Mouse (Mus musculus) heart, postnatal 0 days (tissue): Measurements from ENCODE around the gene Ttc19. TPM values are rescaled to one million over a fixed set of nuclear protein-coding genes. Genes with fewer than 3 reads are reported as not detected.

ENCODE experiments used
- ATAC-seq: fragments of 200-750 bp; cut with Nextera tagmentation; 2 replicates; pipeline ENCODE4 v1.8.0; 2017; ENCODE audit warnings: low read depth, moderate number of reproducible peaks, moderate library complexity; ENCODE audit not compliant: insufficient read depth
- DNase-seq: peaks from one replicate; pipeline ENCODE4 v3.0.0-alpha.2; 2016; ENCODE audit warnings: low spot score
- H3K27ac ChIP-seq: fragments of 300-500 bp; sonication (generic); 2 replicates; pipeline ENCODE4 v1.5.1; 2014; ENCODE audit warnings: low read depth, mild to moderate bottlenecking
- H3K27me3 ChIP-seq: fragments of 300-500 bp; sonication (generic); 2 replicates; pipeline ENCODE4 v1.6.1; 2014; ENCODE audit warnings: low read length, mixed read lengths; ENCODE audit not compliant: control insufficient read depth, insufficient read depth
- H3K36me3 ChIP-seq: fragments of 300-500 bp; sonication (generic); replicated peaks from 2 replicates; pipeline ENCODE4 v1.6.1; 2014; ENCODE audit warnings: low read length, mixed read lengths; ENCODE audit not compliant: control insufficient read depth, insufficient read depth
- H3K4me1 ChIP-seq: fragments of 300-500 bp; sonication (generic); 2 replicates; pipeline ENCODE4 v1.6.1; 2014; ENCODE audit warnings: antibody characterized with exemption; ENCODE audit not compliant: control insufficient read depth, insufficient read depth
- H3K4me2 ChIP-seq: fragments of 300-500 bp; sonication (generic); 2 replicates; pipeline ENCODE4 v1.6.1; 2014; ENCODE audit warnings: low read depth, mild to moderate bottlenecking, low read length, moderate library complexity
- H3K4me3 ChIP-seq: fragments of 300-500 bp; sonication (generic); 2 replicates; pipeline ENCODE4 v1.5.1; 2014; ENCODE audit warnings: low read depth, low read length
- H3K9ac ChIP-seq: fragments of 300-500 bp; sonication (generic); replicated peaks from 2 replicates; pipeline ENCODE4 v1.6.1; 2014; ENCODE audit warnings: low read depth, low read length, mixed read lengths
- H3K9me3 ChIP-seq: fragments of 300-500 bp; sonication (generic); replicated peaks from 2 replicates; pipeline ENCODE4 v1.6.1; 2016; ENCODE audit warnings: low read length; ENCODE audit not compliant: control insufficient read depth
- CTCF ChIP-seq: IDR thresholded peaks from 2 replicates; pipeline ENCODE4 v1.5.1; 2016; ENCODE audit warnings: antibody characterized with exemption, control low read depth, low read depth
- EP300 ChIP-seq: IDR thresholded peaks from 2 replicates; pipeline ENCODE4 v1.6.1; 2016; ENCODE audit warnings: antibody characterized with exemption, low read depth
- WGBS: fragments of 180-500 bp; shearing (Covaris S2); extraction: QIAGEN DNeasy Blood & Tissue Kit; methylation state at CpG from one replicate; pipeline ENCODE4 v1.1.7; 2014; 5-methylcytosine and 5-hydroxymethylcytosine counted together
- polyA plus RNA-seq: library from polyadenylated mRNA; unstranded; fragments of >200 nt; fragmentation: Nextera tagmentation; extraction: Ambion mirVana; gene quantifications from 2 replicates; pipeline ENCODE4 v1.2.1, GENCODE M21; 2015
- total RNA-seq: library from RNA; depleted of rRNA; stranded (reverse); fragments of >200 nt; gene quantifications from 2 replicates; pipeline ENCODE4 v1.2.3, GENCODE M21; 2014; ENCODE audit warnings: low replicate concordance

Gene Ttc19
- total and polyA plus RNA-seq, 2 experiments from 2014 or later = 21.3 to 31.2 TPM

- Histone ChIP-seq H3K27me3 (no peaks in the 10 kb centered on the region), H3K27ac (no peak overlapping the region), H3K4me3 (no peak overlapping the region), H3K4me1 (no peaks in the 10 kb centered on the region), H3K36me3 (no peaks in the 10 kb centered on the region), H3K9ac (no peak overlapping the region), H3K9me3 (no peaks in the 10 kb centered on the region), H3K4me2 (no peak overlapping the region)
- 75% methylated on average over 7 of the region's 7 CpGs for WGBS
- no peak for TF ChIP-seq CTCF
- TF ChIP-seq EP300 = no peak
- DNase-seq (no peak), ATAC-seq (no peak)
These were observed 17.7 kb upstream of the Ttc19 start for GRCm38 (mm10) chr11:62263599-62263998.

DNA sequence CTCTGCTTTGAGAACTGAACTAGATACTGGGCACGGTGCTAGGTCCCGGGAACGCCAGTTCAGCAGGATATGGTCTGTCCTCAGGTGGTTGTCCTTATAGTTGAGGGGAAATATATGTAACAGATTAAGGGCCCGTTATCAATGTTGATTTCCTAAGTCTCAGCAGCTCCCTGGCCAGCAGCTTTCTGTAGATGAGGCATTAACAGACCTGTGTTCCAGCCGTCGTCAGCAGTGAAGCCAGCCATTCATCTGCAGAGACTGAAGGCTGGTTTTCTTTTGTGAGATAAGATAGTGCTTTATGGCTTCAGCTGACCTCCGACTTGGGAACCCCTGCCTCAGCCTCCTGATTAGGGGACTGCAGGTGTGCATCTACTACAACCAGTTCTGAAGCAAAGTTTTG is 17.3 kb upstream of the Ttc19 start:
- no peak overlapping the region for H3K4me3 ChIP-seq
- WGBS = 40% methylated on average over 7 of the region's 7 CpGs
- H3K27me3 ChIP-seq = no peaks in the 10 kb centered on the region
- H3K9me3 ChIP-seq = no peaks in the 10 kb centered on the region
- no peak overlapping the region for H3K4me2 ChIP-seq
- TF ChIP-seq EP300 (no peak), CTCF (no peak)
- H3K4me1 ChIP-seq = no peaks in the 10 kb centered on the region
- no peak for DNase-seq
- H3K27ac ChIP-seq = no peak overlapping the region
- no peak for ATAC-seq
- H3K9ac ChIP-seq = no peak overlapping the region
- no peaks in the 10 kb centered on the region for H3K36me3 ChIP-seq

GRCm38 (mm10) chr11:62265642-62266041 is 15.6 kb upstream of the Ttc19 start:
- no peak overlapping the region for H3K9ac ChIP-seq
- ATAC-seq (no peak), DNase-seq (no peak)
- no peaks in the 10 kb centered on the region for H3K9me3 ChIP-seq
- no peak overlapping the region for H3K4me2 ChIP-seq
- H3K4me3 ChIP-seq = no peak overlapping the region
- H3K27me3 ChIP-seq = no peaks in the 10 kb centered on the region
- no peak overlapping the region for H3K27ac ChIP-seq
- H3K36me3 ChIP-seq = no peaks in the 10 kb centered on the region
- TF ChIP-seq CTCF = no peak
- no peak for TF ChIP-seq EP300
- H3K4me1 ChIP-seq = no peaks in the 10 kb centered on the region
- WGBS = 94% methylated on average over 7 of the region's 7 CpGs

GRCm38 (mm10) chr11:62266466-62267214 is 14.6 kb upstream of the Ttc19 start:
- WGBS = 57% methylated on average over 17 of the region's 17 CpGs
- no peaks in the 10 kb centered on the region for H3K4me1 ChIP-seq
- DNase-seq = no peak
- ATAC-seq = no peak
- no peaks in the 10 kb centered on the region for H3K27me3 ChIP-seq
- no peak overlapping the region for H3K9ac ChIP-seq
- TF ChIP-seq CTCF (no peak), EP300 (no peak)
- no peaks in the 10 kb centered on the region for H3K9me3 ChIP-seq
- no peaks in the 10 kb centered on the region for H3K36me3 ChIP-seq
- H3K4me3 ChIP-seq = no peak overlapping the region
- no peak overlapping the region for H3K27ac ChIP-seq
- H3K4me2 ChIP-seq = no peak overlapping the region

GRCm38 (mm10) chr11:62268381-62268780 is 12.9 kb upstream of the Ttc19 start:
- no peak for DNase-seq
- no peaks in the 10 kb centered on the region for H3K9me3 ChIP-seq
- no peaks in the 10 kb centered on the region for H3K27me3 ChIP-seq
- H3K4me3 ChIP-seq = no peak overlapping the region
- no peak overlapping the region for H3K4me2 ChIP-seq
- WGBS = 70% methylated on average over 8 of the region's 8 CpGs
- H3K27ac ChIP-seq = no peak overlapping the region
- H3K9ac ChIP-seq = no peak overlapping the region
- H3K36me3 ChIP-seq = no peaks in the 10 kb centered on the region
- TF ChIP-seq EP300 (no peak), CTCF (no peak)
- H3K4me1 ChIP-seq = no peaks in the 10 kb centered on the region
- no peak for ATAC-seq

DNA sequence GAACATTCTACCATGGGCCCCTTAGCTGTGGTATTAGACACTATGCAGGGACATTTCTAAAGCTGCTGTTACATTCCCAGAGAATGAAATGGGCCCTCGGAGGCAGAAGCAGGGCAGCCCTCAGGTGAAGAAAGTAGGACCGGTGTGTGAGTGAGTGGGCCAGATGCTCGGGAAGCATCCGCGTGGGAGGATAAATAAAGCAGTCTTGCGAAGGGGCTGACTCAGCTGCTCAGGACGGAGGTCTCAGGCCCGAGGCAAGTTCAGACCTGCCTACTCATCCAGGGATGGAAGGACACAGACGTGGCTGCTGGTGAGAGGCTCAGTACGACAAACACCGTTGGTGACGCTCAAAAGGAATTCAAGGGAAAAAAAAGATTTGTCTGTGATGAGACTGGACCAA is 12.2 kb upstream of the Ttc19 start:
- WGBS = 76% methylated on average over 12 of the region's 12 CpGs
- no peak for DNase-seq
- no peak for ATAC-seq
- Histone ChIP-seq H3K9ac (no peak overlapping the region), H3K36me3 (no peaks in the 10 kb centered on the region), H3K4me3 (no peak overlapping the region), H3K27me3 (no peaks in the 10 kb centered on the region), H3K27ac (no peak overlapping the region), H3K9me3 (no peaks in the 10 kb centered on the region), H3K4me2 (no peak overlapping the region), H3K4me1 (no peaks in the 10 kb centered on the region)
- TF ChIP-seq CTCF (no peak), EP300 (no peak)
